Mouse (Mus musculus) right cerebral cortex, postnatal 25 days (tissue): Measurements from ENCODE around the gene Ppm1l.
"Not testable (repeated sequence)": the region's sequence is repeated elsewhere in the genome, so short reads cannot be mapped to it uniquely, and the experiment has no call there.

ENCODE experiments used
- DNase-seq: peaks from one replicate; pipeline ENCODE4 v3.0.0; 2022

The Ppm1l gene

GRCm38 (mm10) chr3:69548704-69549455 lies 232.2 kb downstream of the Ppm1l start:
- DNase-seq = no peak

GRCm38 (mm10) chr3:69549602-69550001 lies 232.9 kb downstream of the Ppm1l start:
- no peak for DNase-seq

DNA sequence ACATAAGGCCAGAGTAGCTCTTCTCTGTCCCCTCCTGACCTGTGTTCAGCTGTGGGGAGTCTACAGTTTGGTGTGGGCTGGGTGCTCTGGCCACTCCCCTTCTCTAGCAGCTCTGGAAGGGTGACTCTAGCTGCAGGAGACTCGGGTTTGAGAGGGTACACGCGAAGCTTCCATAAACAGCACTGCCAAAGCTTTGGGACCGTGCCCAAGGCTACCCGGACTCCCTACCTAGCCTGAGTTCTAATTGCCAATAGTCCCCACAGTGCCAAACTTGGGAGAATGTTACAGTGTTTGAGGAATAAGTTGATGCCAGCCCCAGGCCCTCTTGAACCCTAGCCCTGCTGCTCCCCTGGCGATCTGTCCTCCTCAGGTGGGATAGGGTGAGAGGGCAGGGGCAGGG lies 238.8 kb downstream of the Ppm1l start:
- no peak for DNase-seq

- DNase-seq = no peak
Observed at GRCm38 (mm10) chr3:69556092-69556778, 239.6 kb downstream of the Ppm1l start.

- peak; percentile 38 for DNase-seq
Observed at GRCm38 (mm10) chr3:69559316-69559974, 242.8 kb downstream of the Ppm1l start.

GRCm38 (mm10) chr3:69559975-69560330 lies 243.3 kb downstream of the Ppm1l start:
- DNase-seq = no peak

DNA sequence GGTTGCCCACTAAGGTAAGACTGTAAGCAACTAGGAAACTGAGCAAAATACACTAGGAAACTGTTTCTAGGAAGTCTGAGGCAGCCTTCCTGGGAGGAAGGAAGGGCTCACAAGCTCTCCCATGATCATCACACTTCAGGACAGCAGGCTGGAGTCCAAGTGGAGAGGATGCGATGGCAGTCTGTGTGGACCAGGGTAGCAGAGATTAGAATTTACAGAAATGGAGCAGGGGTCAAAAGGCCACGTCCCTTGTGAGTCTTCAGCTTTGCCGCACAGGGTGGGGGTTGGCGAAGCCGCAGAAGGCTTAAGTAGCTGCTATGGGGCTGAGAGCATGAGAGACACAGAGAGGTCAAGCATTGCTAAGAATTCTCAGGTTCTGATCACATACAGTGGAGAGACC lies 245.0 kb downstream of the Ppm1l start:
- no peak for DNase-seq

DNA sequence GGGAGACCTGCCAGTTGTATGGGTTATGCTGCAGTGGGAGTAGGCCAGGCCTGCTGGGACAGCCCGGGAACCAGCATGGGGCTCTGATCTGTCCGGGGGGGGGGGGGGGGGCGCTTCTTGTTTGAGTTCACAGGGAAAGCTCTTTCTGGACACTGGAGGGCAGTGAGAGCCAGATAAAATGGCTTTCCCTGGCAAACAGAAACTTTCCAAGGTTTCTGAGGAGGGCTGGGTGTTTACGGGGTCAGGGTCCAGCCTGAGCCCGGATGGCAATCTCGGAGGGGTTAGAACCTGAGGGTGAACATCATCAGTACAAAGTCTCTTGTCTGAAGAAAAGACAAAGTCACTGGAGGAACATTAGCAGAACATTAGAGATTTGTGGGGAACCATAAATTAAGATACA lies 246.7 kb downstream of the Ppm1l start:
- DNase-seq = no peak

GRCm38 (mm10) chr3:69565586-69565985 lies 248.9 kb downstream of the Ppm1l start:
- DNase-seq = not testable (repeated sequence)

DNA sequence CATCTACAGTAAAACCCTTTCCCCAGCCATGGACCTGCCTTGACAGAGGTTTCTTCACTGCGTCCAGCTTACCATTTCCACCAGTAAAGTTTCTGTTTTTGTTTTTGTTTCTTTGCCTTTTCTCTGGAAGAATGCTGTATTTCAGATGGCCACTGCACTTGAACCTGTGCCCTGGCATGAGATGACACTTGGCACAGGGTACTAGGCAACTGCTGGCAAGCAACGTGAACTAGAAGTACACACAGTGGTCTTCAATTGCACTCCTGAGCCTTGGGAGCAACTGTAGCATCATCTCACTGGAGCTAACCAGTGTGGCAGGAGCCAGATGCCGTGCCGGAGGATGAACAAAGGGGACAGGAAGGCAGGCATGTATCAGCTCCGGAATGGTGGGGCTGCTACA lies 255.9 kb downstream of the Ppm1l start:
- DNase-seq = no peak

DNA sequence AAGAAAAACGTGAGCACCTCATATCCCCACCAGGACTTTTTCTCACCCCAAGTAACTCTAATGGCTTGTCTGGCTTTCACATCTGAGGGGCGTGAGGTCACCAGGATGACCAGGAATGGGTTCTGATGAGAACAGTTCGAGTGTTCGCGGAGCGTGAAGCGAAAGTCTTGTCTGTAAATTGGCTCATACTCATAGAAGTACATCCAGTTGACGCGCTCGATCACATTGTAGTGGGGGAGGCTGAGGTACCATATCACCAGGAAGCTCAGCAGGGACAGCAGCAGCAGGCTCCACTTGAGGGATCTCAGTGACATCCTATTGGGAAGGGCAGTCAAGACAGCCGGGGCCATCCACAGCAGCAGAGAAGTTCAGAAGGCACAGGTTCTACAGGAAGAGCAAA lies 258.9 kb downstream of the Ppm1l start:
- DNase-seq = no peak

- DNase-seq = no peak
Observed at GRCm38 (mm10) chr3:69576715-69577114, 260.1 kb downstream of the Ppm1l start.

GRCm38 (mm10) chr3:69578791-69579190 lies 262.1 kb downstream of the Ppm1l start:
- no peak for DNase-seq

DNA sequence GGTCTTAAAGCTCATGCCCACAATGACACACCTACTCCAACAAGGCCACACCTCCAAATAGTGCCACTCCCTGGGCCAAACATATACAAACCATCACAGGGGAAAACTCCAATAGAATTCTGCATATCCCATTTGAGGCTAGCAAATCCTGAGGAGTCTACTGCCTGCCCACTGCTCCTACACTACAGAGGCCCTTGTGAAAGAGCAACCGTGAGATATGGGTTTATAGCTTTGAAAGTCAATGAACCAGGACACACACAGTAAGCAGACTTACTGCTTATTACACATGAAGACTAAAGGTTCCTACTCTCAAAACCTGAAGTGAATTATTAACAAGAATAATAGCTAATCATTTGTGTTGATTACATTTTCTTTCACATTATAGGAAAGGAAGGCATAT lies 267.1 kb downstream of the Ppm1l start:
- DNase-seq = no peak

DNA sequence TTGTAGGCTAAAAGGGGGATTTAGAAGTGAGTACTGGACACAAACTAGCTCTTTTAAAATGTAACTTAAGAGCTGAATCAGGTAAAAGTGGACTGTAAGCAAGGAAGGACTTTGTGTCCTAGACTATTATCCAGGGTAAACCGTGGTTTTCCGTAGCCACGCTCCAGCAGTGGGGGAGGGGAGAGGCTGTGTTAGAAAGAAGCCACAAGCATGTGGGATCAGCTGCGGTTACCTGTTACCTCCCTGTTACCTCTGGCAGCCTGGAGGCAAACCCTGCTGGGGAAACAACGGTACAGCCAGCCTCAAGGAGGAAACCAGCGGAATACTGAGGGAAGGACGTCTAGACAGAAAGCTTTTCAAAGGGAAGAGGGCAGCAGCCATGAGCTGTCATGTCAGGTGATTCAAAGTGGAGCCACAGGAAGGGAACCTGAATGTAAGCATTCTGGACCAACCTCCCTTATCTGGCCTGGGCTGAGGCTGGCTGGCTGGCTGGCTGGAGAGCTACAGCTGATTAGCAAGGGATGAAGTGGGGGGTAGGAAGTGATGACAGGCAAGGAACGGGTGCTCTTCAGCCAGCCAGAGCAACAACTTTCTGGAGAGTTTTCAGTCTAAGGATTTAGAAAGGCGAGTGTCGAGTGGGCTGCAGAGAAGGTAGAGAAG lies 271.6 kb downstream of the Ppm1l start:
- DNase-seq = no peak

- no peak for DNase-seq
Observed at GRCm38 (mm10) chr3:69593426-69593825, 276.8 kb downstream of the Ppm1l start.

DNA sequence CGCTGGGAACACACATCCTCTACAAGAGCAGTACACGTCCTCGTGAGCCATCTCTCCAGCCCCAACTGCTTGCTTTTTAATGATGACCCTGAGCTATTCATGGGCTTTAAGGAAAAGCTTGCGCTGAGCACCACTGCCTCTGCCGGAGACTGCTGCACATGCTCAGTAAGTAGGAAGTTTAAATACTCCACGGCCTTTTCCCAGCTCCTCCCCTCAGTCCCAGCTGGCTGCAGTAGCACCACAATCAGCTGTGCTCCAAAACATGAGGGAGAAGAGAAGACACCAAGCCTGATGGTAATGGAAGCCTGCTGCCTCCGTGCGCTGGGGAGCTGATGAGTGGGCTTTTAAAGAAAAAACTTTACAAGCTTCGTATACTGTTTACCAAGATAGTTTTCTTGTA lies 277.4 kb downstream of the Ppm1l start:
- no peak for DNase-seq

DNA sequence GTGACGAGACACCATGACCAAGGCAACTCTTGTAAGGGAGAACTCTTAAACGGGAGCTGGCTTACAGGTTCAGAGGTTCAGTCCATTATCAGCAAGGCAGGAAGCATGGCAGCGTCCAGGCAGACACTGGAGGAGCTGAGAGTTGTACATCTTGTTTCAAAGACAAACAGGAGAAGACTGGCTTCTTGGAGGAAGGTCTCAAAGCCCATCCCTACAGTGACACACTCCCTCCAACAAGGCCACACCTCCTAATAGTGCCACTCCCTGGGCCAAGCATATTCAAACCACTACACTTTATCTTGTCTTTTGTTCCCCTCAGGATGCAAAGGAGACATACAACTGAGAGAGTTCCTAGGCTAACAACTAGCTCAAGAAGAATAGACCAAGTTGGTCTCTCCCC lies 279.5 kb downstream of the Ppm1l start:
- DNase-seq = no peak

DNA sequence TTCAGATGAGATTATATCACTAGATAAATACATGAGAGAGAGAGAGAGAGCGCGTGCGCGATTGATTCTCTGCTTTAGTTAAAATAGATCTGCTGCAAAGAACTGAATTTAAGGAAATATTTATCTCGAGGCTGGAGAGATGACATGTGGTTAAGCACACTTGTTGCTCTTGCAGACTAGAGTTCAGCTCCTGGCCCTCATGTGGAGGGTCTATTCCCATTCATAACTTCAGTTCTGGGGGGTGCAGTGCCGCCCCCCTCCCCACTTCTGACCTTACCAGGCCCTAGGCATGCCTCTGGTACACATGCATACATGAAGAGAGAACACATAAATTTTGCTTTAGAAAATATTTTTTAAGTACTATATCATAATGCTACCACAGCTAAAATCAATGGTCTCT lies 280.6 kb downstream of the Ppm1l start:
- no peak for DNase-seq

- DNase-seq = peak; percentile 12
Observed at GRCm38 (mm10) chr3:69597816-69598215, 281.2 kb downstream of the Ppm1l start.

DNA sequence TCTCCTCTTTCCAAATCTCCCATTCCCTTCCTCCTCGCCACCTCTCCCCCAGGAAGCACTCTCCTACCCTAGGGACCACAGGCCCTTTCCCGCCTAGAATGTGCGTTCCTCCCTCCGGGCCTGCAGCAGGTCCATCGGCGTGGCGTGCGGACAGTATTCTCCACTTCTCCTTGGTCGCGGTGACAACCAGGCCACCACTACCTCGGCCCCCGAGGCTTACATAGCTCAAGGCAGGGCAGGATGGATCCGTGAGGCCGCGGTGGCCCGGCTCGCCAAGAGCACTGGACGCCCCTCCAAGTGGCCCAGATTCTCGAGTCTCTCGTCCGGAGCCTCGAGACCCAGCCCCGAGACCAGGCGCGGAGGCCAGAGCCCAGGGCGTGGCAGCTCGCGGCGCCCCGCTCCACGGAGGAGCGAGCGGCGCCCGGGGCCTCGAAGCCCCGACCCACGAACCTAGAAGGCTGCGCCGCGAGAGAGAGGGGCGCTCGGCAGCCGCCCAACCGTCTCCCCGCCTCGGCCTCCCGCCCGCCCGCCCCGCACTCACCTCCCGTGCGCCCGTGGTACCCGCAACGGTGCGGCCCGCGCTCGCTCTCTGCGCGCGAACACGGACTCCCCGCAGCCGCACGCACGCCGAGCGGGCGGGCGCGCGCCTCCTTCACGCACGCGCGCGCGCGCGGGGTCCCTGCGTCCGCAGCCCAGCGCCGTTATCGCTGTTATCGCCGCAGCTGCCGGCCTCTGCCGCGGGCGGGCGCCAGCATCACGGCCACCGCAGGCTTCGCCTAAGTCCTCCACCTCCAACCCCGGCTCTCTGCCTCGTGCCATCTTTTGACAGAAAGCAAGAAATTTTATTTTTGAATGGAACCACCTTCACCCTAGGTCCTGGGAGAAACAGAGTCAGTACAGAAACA lies 281.9 kb downstream of the Ppm1l start, which contains the start of gene B3galnt1:
Gene B3galnt1 (minus strand): TSS at position 700 of the 905 bp plus-strand sequence.
- peak; percentile 68 for DNase-seq

DNA sequence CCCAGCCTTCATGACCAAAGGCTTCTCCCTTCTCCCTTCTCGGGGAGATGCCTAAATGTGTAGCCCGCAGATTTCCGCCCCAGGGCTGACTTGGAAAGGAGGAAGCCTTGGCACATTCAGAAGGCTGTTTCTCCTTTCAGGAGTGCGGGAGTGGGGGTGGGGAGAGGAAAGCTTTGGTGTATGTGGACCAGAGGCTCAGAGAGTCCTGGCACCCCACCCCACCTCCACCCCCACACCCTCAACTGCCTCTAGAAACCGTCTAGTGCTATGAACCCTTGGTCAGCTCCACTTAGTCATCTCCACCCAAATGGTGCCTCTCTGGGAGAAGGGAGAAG lies 282.5 kb downstream of the Ppm1l start:
- DNase-seq = no peak

GRCm38 (mm10) chr3:69606923-69607322 lies 290.3 kb downstream of the Ppm1l start:
- DNase-seq = no peak
